Mouse (Mus musculus) thymus, postnatal 25 days (tissue): ENCODE data around the gene Ccl9.
A peak's percentile ranks its signal among the peaks of the same experiment; 100 is the strongest.

ENCODE experiments used
- DNase-seq: peaks from one replicate; pipeline ENCODE4 v3.0.0; 2022

Ccl9 gene

DNA sequence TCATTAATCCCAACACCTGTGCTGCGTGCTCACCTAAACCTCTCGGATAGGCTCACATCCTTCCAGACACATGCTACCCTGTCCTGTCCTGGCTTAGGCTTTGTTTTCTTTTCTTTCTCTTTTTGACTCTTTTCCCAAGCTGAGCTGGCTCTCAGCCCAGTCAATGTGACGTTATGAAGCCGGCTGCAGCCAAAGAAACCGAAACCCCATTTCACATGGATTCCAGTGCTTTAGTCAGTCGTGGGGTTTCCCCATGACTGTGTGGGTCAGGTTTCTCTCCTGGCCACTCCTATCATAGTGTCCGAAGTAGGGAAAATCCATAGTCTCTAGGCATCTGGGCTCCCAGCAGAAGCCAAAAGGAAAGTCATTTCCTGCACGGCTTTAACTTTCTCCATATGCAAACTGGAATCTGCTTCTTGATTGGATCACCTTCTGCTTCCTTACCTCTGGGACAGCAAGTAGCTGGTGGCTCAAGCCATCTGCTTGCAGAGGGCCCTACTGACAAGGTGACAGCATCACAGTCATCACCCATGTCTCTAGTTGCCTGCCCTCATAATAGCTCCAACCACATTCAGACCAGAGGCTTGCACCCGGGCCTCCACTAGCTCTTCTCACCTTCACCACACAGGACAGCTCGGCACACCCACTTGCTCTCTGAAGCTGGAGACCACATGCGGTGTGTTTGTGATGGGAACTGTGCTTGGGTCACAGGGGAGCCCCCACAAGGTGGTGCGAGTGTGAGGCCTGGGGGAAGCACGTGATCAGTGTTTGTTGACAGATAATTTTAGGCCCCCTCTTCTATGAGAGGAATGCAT is 43.6 kb downstream of the Ccl9 start:
- DNase-seq: peak; percentile 9

DNA sequence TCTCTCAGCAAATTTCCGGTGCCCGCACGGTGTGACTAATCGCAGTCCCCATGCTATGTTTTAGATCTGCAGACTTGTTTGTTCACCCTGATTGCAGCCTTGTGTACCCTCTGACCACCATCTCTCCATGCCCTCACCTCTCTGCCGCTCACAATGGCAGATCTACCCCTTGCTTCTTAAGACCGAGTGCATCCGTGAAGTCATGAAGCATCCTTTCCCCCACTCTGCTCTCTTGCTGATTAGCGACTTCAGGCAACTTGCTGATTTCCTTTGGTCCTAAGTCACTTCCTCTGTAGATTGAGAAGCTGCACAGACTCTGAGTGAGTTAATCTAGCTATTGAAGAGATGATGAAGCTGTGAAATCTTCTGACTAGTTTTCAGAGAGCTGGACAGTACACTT is 44.3 kb downstream of the Ccl9 start:
- DNase-seq: no peak

DNA sequence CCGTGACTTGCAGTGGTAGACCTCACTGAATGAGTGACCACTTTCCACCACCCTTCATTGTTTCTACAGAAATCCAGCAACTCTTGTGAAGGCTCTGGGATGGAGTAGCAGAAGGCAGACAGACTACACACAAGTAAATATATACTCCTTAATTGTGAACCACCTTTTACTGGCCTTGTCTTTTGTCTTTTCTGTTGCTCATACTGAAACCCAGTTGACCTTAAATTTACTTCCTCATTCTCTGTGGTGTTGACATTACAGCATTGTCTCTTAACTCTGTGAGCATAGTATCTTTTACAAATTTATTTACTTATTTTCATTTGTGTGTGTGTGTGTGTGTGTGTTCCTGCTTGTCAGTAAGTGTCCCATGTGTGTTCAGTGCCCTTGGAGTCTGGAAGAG is 45.2 kb downstream of the Ccl9 start:
- no peak for DNase-seq

DNA sequence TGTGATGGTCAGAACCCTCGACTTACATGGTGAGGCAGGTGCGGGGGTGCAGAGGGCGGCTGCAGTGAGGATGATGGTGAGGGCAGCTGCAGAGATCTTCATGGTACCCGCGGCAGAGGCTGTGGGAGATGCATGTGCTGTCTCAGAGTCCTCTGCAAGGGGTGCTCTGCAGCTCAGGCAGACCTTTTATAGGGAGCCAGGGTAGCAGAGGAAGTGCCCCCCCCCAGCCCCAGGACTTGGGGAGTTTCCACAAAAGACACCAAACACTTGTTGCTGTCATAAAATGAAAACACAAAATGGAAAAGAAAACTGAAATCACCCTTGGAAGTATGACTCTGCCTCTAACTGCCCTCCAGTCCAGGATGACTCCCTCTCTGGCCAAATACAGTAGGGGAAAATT is 48.1 kb downstream of the Ccl9 start, which contains the start of gene Ccl5:
TSS of gene Ccl5 (minus strand) at position 159 of the 400 bp plus-strand sequence.
- no peak for DNase-seq

DNA sequence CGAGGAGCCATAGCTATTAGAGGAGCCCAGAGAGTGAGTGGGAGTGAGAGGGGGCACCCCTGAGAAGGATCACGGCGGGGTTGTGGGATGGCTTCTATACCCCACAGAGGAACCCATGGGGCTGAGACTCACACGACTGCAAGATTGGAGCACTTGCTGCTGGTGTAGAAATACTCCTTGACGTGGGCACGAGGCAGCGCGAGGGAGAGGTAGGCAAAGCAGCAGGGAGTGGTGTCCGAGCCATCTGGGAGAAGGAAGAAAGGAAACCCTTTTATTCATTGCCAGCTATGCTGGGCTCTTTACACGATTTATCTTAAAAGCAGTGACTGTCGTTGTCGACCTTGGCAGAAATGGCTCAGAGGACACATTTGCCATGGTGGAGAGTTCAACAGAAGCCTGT is 49.4 kb downstream of the Ccl9 start:
- DNase-seq: no peak
